Mouse (Mus musculus): ENCODE results near the gene Panx2.

GRCm38 (mm10) chr15:89070606-89071005 is 11.1 kb downstream of the Panx2 start:
- no peak for TF ChIP-seq CTCF (IDR thresholded peaks at IDR 0.05; ENCODE audit: low read depth)
- TF ChIP-seq EP300 (IDR thresholded peaks at IDR 0.05; ENCODE audit: low read depth): no peak
